Mouse (Mus musculus): ENCODE data around the gene Limd2. TPM values are rescaled to one million over a fixed set of nuclear protein-coding genes. Genes with fewer than 3 reads are reported as not detected.

The Limd2 gene
- polyA plus RNA-seq, 1 experiment from 2014 or later: 207 TPM

DNA sequence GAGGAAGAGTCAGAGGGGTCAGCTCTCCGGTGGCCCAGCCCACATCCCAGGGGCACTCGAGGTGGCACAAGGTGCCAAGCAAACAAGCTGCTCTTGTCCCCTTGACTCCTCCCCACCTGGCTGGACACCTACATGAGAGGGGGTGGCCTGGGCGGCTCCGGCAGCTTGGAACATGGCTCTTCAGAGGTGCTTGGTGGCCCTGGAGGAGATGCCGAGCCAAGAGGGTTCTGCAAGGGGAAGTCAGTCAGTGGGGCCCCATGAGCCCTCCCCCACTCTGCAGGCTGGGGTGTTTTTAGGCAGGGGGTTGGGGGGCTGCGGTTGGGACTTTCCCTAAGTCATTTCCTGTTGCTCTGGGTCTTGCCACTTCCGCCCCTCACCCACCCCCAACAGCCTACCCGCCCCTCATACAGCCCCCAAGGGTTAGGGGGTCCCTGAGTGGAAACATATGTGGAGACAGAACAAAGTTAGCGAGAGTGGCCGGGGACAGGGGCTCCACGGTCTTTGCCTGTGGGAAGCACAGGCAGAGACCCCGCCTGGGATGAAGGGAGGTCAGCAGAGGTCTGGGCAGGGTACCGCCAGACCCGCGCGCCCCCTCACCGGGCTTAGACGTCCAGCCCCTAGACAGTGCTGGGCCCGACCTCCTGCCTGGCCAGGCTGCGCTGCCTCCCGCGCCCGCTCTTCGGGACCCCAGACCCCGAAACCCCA lies 1.3 kb downstream of the Limd2 start:
- Histone ChIP-seq H3K9me3 (ENCODE audit: low read length) (no peaks in the 10 kb centered on the region), H3K9ac (replicated peaks; ENCODE audit: low read length) (peak overlapping the region; percentile 95), H3K4me3 (ENCODE audit: low read length) (peak overlapping the region; percentile 80), H3K4me2 (replicated peaks; ENCODE audit: low read depth, low read length) (peak overlapping the region; percentile 92), H3K4me1 (ENCODE audit: insufficient read depth, low read length) (peaks cover 22% of the 10 kb centered on the region), H3K27me3 (ENCODE audit: insufficient read depth, low read length) (no peaks in the 10 kb centered on the region), H3K36me3 (ENCODE audit: insufficient read depth, low read length) (peaks cover 37% of the 10 kb centered on the region), H3K27ac (ENCODE audit: low read length) (peak overlapping the region; percentile 89)
- WGBS: 0% methylated on average over 24 of the region's 25 CpGs
- peak; percentile 60 for ATAC-seq (ENCODE audit: low FRiP score, low TSS enrichment)

DNA sequence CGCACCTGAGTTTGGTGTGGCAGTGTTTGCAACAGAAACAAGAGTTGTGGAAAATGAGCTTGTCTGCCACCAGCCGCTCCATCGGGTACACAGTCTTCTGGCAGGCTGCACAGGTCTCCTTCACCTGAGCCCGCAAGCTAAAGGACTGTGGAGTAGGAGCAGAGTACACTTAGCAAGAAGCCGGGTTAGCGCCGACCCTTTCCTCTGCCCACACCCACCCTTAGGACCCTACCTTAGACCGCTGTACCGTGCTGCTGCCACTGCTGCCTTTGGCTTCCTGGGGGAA lies 1.8 kb downstream of the Limd2 start:
- Histone ChIP-seq H3K4me2 (replicated peaks; ENCODE audit: low read depth, low read length) (peak overlapping the region; percentile 92), H3K4me1 (ENCODE audit: insufficient read depth, low read length) (peaks cover 22% of the 10 kb centered on the region), H3K4me3 (ENCODE audit: low read length) (peak overlapping the region; percentile 80), H3K9ac (replicated peaks; ENCODE audit: low read length) (peak overlapping the region; percentile 95), H3K36me3 (ENCODE audit: insufficient read depth, low read length) (peaks cover 40% of the 10 kb centered on the region), H3K27me3 (ENCODE audit: insufficient read depth, low read length) (no peaks in the 10 kb centered on the region), H3K9me3 (ENCODE audit: low read length) (no peaks in the 10 kb centered on the region), H3K27ac (ENCODE audit: low read length) (peak overlapping the region; percentile 89)
- peak; percentile 32 for ATAC-seq (ENCODE audit: low FRiP score, low TSS enrichment)
- WGBS: 26% methylated on average over 9 of the region's 9 CpGs

DNA sequence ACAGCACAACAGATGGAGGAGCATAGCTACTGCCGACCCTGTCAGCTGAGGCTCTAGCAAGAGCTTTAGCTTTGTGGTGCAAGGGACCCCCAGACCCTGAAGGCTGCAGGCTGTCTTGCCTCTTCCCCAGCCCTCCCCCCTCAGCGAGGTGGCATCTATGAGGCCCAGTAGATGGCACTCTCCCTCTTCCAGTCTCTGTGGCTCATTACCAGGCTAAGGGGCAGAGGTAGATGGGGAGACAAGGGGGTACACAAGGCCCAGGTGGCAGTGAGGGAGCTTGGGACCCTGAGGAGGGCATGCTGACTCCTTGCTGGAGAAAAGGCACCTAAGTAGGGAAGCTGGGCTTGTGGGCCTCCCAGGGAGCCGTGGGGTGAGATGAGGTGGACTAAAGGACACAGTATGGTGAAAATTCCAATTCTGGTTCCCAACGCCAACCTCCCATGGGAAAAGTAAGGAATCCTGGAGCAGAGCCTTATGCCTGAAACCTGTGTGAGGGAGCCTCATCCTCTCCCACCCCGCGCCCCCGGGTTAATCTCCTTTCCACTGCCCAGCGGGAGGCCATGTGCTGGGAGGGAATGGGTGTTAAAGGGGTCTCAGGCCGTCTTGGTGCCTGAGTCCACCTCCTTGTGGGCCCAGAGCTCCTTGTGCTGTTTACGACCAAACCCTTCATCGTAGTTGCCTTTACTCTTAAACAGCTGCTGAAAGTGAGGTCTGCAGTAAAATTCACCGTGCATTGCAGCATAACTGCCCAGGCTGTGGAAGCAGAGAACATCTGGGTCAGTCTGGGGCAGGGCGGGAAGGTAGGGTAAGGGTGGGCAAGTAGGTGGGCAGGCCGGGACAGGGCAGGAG lies 2.4 kb downstream of the Limd2 start:
- no peak for ATAC-seq (ENCODE audit: low FRiP score, low TSS enrichment)
- Histone ChIP-seq H3K27ac (ENCODE audit: low read length) (peak overlapping the region; percentile 89), H3K4me3 (ENCODE audit: low read length) (peak overlapping the region; percentile 80), H3K4me2 (replicated peaks; ENCODE audit: low read depth, low read length) (peak overlapping the region; percentile 92), H3K4me1 (ENCODE audit: insufficient read depth, low read length) (peaks cover 22% of the 10 kb centered on the region), H3K27me3 (ENCODE audit: insufficient read depth, low read length) (no peaks in the 10 kb centered on the region), H3K9ac (replicated peaks; ENCODE audit: low read length) (peak overlapping the region; percentile 95), H3K9me3 (ENCODE audit: low read length) (no peaks in the 10 kb centered on the region), H3K36me3 (ENCODE audit: insufficient read depth, low read length) (peaks cover 40% of the 10 kb centered on the region)
- 50% methylated on average over 14 of the region's 14 CpGs for WGBS

DNA sequence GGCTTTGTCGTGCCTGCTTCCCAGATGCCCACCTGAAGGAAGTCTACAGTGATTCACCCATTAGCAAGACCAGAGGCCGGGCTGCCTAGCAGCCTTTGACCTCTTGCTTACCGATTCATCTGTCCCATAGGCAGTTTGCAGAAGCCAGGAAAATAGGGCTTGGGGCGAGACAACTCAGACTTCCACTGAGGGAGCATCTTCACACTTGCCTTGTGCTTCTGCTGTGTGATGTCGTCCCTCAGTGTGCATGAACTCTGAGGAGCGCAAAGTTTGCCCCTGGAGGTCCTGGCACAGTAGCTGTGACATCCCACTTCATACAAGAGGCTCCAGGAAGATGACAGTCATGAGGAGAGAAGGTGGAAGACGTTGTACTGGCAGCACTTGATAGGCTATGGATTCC lies 3.5 kb downstream of the Limd2 start:
- Histone ChIP-seq H3K27ac (ENCODE audit: low read length) (no peak overlapping the region), H3K4me2 (replicated peaks; ENCODE audit: low read depth, low read length) (no peak overlapping the region), H3K9ac (replicated peaks; ENCODE audit: low read length) (no peak overlapping the region), H3K9me3 (ENCODE audit: low read length) (no peaks in the 10 kb centered on the region), H3K4me1 (ENCODE audit: insufficient read depth, low read length) (peaks cover 22% of the 10 kb centered on the region), H3K4me3 (ENCODE audit: low read length) (no peak overlapping the region), H3K36me3 (ENCODE audit: insufficient read depth, low read length) (peaks cover 40% of the 10 kb centered on the region), H3K27me3 (ENCODE audit: insufficient read depth, low read length) (no peaks in the 10 kb centered on the region)
- WGBS: 85% methylated on average over 7 of the region's 7 CpGs
- no peak for ATAC-seq (ENCODE audit: low FRiP score, low TSS enrichment)

DNA sequence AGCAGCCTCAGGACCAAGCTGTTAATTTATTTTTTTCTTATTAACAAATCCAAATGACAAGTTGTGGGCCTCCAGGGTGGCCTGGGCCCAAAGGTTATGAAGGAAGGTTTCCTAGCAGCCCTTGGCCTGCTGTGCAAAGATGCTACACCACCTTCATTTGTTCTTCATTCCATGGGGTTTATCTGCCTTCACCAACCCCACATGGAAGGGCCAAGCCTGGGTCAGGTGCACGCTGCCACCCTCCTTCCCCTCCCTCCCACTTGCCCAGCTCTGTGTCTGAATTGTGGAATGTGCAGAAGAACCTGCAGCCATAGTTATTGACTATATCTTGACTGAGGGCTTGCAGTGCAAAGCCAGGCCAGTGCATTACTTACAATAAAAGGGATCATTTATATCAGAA lies 4.4 kb downstream of the Limd2 start:
- 75% methylated on average over 1 of the region's 1 CpGs for WGBS
- peaks cover 49% of the 10 kb centered on the region for H3K36me3 ChIP-seq (ENCODE audit: insufficient read depth, low read length)

DNA sequence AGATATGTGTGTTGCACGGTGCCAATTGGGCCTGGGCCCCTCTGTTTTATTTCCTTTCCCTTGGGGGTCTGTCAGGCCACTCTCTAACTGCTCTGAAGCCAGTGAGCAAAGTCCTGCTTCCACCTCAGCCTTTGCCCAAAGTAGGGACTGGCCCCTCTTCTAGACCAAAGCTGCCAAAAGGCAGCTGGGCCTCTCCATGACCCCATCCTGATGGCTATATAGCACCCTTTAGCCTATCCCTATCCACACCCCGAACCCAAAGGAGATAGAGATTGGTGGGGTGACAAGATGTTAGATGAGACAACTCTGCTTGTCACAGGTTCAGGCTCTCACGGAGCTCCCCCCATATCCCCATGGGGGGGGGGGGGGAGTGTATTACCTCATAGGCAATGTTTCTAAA lies 4.9 kb downstream of the Limd2 start:
- no peaks in the 10 kb centered on the region for H3K27me3 ChIP-seq (ENCODE audit: insufficient read depth, low read length)
- H3K27ac ChIP-seq (ENCODE audit: low read length): no peak overlapping the region
- H3K4me1 ChIP-seq (ENCODE audit: insufficient read depth, low read length): peaks cover 15% of the 10 kb centered on the region
- ATAC-seq (ENCODE audit: low FRiP score, low TSS enrichment): no peak
- H3K9ac ChIP-seq (replicated peaks; ENCODE audit: low read length): no peak overlapping the region
- no peak overlapping the region for H3K4me2 ChIP-seq (replicated peaks; ENCODE audit: low read depth, low read length)
- H3K9me3 ChIP-seq (ENCODE audit: low read length): no peaks in the 10 kb centered on the region
- 53% methylated on average over 3 of the region's 3 CpGs for WGBS
- H3K36me3 ChIP-seq (ENCODE audit: insufficient read depth, low read length): peaks cover 54% of the 10 kb centered on the region
- H3K4me3 ChIP-seq (ENCODE audit: low read length): no peak overlapping the region

More for the DNA sequence above, 4.4 kb downstream of the Limd2 start:
- H3K27ac ChIP-seq (ENCODE audit: low read length): no peak overlapping the region
- no peaks in the 10 kb centered on the region for H3K9me3 ChIP-seq (ENCODE audit: low read length)
- no peak overlapping the region for H3K4me2 ChIP-seq (replicated peaks; ENCODE audit: low read depth, low read length)
- peaks cover 20% of the 10 kb centered on the region for H3K4me1 ChIP-seq (ENCODE audit: insufficient read depth, low read length)
- H3K27me3 ChIP-seq (ENCODE audit: insufficient read depth, low read length): no peaks in the 10 kb centered on the region
- H3K9ac ChIP-seq (replicated peaks; ENCODE audit: low read length): no peak overlapping the region
- no peak overlapping the region for H3K4me3 ChIP-seq (ENCODE audit: low read length)
- ATAC-seq (ENCODE audit: low FRiP score, low TSS enrichment): no peak

DNA sequence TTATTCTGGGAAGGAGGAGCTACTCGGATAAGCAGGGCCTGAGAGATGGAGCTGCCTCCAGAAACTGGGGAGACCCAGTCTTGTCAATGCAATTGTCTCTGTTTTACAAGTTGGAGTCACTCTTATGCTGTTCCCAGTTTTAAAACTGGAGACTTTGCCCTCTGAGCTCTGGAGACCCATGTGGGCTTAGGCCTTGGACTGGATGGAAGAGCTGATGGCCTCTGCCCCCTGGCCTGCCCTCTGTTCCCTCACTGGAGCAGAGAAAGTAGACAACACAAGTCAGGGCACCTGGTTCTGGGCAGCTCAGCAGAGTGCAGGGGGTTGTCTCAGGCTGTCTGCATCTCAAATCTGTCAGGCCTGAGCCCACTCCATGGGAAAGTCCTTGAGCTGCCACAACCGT lies 5.9 kb downstream of the Limd2 start:
- no peak overlapping the region for H3K4me2 ChIP-seq (replicated peaks; ENCODE audit: low read depth, low read length)
- H3K36me3 ChIP-seq (ENCODE audit: insufficient read depth, low read length): peaks cover 64% of the 10 kb centered on the region
- no peak overlapping the region for H3K4me3 ChIP-seq (ENCODE audit: low read length)
- ATAC-seq (ENCODE audit: low FRiP score, low TSS enrichment): no peak
- H3K4me1 ChIP-seq (ENCODE audit: insufficient read depth, low read length): peaks cover 12% of the 10 kb centered on the region
- H3K9me3 ChIP-seq (ENCODE audit: low read length): no peaks in the 10 kb centered on the region
- no peak overlapping the region for H3K27ac ChIP-seq (ENCODE audit: low read length)
- no peaks in the 10 kb centered on the region for H3K27me3 ChIP-seq (ENCODE audit: insufficient read depth, low read length)
- no peak overlapping the region for H3K9ac ChIP-seq (replicated peaks; ENCODE audit: low read length)
- 70% methylated on average over 2 of the region's 2 CpGs for WGBS

DNA sequence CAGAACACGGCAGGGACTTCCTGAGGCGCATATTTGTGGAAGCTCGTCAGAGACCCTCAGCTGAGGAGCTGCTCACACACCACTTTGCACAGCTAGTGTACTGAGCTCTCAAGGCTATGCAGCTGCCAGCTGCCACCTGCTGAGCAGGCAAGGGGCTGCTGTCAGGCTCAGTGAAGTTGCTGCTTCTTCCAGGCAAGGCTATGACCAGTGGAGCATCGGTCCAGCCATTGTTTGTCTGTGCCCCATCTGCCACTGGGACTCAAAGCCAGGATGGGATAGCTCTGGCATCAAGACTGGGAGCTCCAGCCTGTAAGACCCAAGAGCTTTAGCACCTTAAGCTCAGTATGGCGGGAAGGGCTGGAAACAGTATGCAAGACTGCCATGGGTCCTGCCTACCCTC lies 6.6 kb downstream of the Limd2 start:
- Histone ChIP-seq H3K27me3 (ENCODE audit: insufficient read depth, low read length) (no peaks in the 10 kb centered on the region), H3K9me3 (ENCODE audit: low read length) (no peaks in the 10 kb centered on the region), H3K4me1 (ENCODE audit: insufficient read depth, low read length) (peaks cover 11% of the 10 kb centered on the region), H3K4me2 (replicated peaks; ENCODE audit: low read depth, low read length) (no peak overlapping the region), H3K4me3 (ENCODE audit: low read length) (no peak overlapping the region), H3K36me3 (ENCODE audit: insufficient read depth, low read length) (peaks cover 70% of the 10 kb centered on the region), H3K27ac (ENCODE audit: low read length) (no peak overlapping the region), H3K9ac (replicated peaks; ENCODE audit: low read length) (no peak overlapping the region)
- ATAC-seq (ENCODE audit: low FRiP score, low TSS enrichment): no peak
- WGBS: 81% methylated on average over 5 of the region's 5 CpGs

DNA sequence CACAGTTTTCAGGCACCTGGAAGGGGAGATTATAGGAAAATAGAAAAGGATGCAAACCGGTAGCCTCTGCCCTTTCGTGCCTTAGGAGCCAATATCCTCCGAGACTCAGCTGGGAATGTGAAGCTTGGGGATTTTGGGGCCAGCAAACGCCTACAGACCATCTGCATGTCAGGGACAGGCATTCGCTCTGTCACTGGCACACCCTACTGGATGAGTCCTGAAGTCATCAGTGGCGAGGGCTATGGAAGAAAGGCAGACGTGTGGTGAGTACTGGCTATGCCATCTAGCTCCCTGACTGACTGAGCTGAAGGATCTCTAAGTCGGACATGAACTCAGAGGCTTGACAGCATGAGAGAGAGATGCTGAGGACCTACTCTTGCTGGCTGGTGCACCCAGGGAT lies 8.5 kb downstream of the Limd2 start:
- no peaks in the 10 kb centered on the region for H3K27me3 ChIP-seq (ENCODE audit: insufficient read depth, low read length)
- H3K27ac ChIP-seq (ENCODE audit: low read length): no peak overlapping the region
- no peaks in the 10 kb centered on the region for H3K9me3 ChIP-seq (ENCODE audit: low read length)
- H3K4me1 ChIP-seq (ENCODE audit: insufficient read depth, low read length): no peaks in the 10 kb centered on the region
- no peak overlapping the region for H3K4me2 ChIP-seq (replicated peaks; ENCODE audit: low read depth, low read length)
- no peak overlapping the region for H3K4me3 ChIP-seq (ENCODE audit: low read length)
- ATAC-seq (ENCODE audit: low FRiP score, low TSS enrichment): no peak
- H3K9ac ChIP-seq (replicated peaks; ENCODE audit: low read length): no peak overlapping the region
- WGBS: 84% methylated on average over 8 of the region's 8 CpGs
- peaks cover 71% of the 10 kb centered on the region for H3K36me3 ChIP-seq (ENCODE audit: insufficient read depth, low read length)

DNA sequence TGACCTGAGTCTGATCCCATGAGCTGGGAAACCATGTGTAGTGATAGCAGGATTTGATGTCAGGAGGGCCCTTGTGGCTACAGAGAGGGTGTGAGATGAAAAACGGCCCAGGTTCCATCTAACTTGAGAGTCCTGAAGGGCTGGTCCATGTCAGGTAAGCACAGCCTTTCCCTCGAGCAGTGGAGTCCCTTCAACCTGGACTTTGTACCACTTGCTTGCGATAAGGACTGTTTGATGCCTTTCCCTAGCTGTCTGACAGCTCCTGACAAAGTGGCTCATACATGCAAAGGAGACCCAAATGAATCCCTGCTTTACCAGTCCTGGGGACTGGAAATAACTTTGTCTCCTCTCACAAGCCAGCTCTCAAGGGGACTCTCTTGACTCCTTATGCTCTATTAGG lies 9.4 kb downstream of the Limd2 start:
- H3K9me3 ChIP-seq (ENCODE audit: low read length): no peaks in the 10 kb centered on the region
- H3K9ac ChIP-seq (replicated peaks; ENCODE audit: low read length): no peak overlapping the region
- H3K4me1 ChIP-seq (ENCODE audit: insufficient read depth, low read length): no peaks in the 10 kb centered on the region
- H3K4me2 ChIP-seq (replicated peaks; ENCODE audit: low read depth, low read length): no peak overlapping the region
- 87% methylated on average over 3 of the region's 3 CpGs for WGBS
- no peak overlapping the region for H3K4me3 ChIP-seq (ENCODE audit: low read length)
- H3K27me3 ChIP-seq (ENCODE audit: insufficient read depth, low read length): no peaks in the 10 kb centered on the region
- H3K36me3 ChIP-seq (ENCODE audit: insufficient read depth, low read length): peaks cover 62% of the 10 kb centered on the region
- ATAC-seq (ENCODE audit: low FRiP score, low TSS enrichment): no peak
- no peak overlapping the region for H3K27ac ChIP-seq (ENCODE audit: low read length)

All from kidney, embryonic 16.5 days (tissue).